Mouse (Mus musculus) right cerebral cortex, adult 18-20 months (tissue): Measurements from ENCODE around the gene 9430038I01Rik.

Experiments
- DNase-seq: peaks from one replicate; pipeline ENCODE4 v3.0.0; 2022; ENCODE audit warnings: mixed read lengths

Gene 9430038I01Rik

DNA sequence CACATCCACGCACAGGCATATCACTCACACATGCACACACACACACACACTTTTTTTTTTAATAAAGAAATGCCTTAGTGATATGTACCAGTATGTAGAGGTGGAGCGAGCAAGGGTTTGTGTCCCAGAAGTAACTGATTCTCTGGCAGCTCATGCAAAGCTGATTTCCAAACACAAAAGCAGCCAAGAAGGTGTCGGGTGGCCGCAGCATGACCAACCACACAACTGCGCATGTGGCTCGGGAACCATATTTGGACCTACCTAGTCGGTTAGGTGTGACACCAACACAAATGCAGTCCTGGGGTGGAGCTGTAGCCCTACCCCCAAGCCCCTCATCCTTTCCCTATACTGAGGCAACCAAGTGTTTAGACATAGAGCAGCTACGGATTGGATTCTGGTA is 45.5 kb downstream of the 9430038I01Rik start:
- DNase-seq = no peak

DNA sequence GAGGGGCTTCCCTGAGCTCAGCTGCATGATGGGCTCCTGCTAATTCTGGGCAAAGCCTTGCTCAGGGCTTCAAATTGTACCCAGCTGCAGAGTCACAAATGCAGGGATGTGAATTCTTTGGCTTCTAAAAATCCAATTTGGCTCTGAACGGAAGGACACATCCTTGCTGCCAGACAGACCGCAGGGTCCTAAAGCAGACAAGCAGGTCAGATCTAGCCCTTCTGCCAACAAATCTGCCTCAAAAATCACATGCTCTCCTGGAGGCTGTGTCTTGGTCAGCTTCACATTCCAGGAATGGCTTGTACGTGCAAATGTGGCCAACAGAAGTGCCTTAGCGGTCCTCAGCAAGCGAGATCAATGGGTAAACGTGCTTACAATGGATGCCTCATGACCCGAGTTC is 46.0 kb downstream of the 9430038I01Rik start:
- no peak for DNase-seq

DNA sequence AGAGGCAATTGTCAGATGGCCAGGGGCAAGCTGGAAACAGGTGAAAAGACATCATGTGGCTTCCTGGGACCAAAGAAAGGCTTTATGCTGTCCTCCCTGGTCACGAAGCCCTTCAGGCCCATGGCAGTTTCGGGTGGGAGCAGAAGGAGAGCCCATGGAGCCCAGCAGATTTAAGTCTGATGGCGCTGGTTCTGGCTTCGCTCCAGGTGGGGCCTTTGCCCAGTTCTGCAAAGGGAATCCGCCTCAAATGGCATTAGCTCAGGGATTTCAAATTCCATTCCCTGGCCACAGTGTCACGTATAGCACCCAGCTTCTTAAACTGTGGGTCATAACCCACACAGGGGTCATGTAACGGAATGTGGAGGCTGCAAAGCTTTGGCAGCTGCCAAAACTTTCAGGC is 63.7 kb downstream of the 9430038I01Rik start:
- DNase-seq = no peak

DNA sequence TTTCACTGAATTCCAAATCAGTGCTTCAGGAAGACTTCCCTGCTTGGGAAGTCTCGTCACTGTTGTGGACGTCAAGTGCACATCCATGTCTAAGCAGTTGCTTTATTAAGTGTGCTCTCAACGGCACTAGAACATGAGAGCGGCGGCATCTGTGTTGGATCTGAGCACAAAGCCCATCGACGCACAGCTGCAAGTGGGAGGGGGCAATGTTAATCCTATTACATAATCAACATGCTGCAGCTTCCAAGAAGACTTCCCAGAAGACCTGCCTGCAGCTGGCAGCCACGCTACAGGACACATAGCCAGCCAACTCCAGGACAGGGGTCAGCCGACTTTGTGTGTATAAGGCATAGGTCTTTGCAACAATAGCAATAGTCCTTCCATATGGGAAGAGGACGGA is 64.5 kb downstream of the 9430038I01Rik start:
- DNase-seq = no peak

DNA sequence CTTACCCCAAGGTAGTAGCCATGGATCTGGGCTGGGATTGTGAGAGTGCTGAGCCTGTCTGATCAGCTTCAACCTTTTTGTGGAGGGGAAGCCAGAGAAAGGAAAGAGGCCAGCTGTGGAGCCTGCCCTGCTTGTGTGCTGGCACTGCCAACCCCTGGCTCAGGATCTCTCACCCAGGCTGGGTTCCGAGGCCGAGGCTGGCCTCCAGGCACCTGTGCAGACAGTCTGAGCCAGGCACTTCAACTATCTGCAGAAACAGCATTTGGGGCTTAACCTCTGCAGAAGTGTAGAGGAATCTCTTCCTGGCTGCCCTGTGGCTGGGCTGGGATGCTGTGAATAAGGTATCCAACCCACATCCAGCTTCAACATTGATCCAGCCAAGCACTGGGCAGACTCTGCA is 76.6 kb downstream of the 9430038I01Rik start:
- no peak for DNase-seq
